12 mouse cellular contexts compared by ENCODE assay signal in genomic region chr7:128937976-128938730, GRCm38 (mm10).
DNase-seq lines count a peak whose midpoint lies in the region; ATAC-seq and TF ChIP-seq lines count a peak whose summit lies in the region.
"Had no signal": no experiment of that assay in that cellular context is flagged by ENCODE, and none has a peak within 500 bp of the region (broad histone marks: within the 10 kb centered on the region; RNA-seq: fewer than 3 reads in every experiment).

No protein-coding gene starts in this region.

- no peaks in the 10 kb centered on the region for H3K9me3 ChIP-seq in heart, postnatal 0 days (replicated peaks; ENCODE audit: control insufficient read depth, low read length)
- no peaks in the 10 kb centered on the region for H3K9me3 ChIP-seq in heart, embryonic 12.5 days (replicated peaks)

- WGBS in heart, postnatal 0 days: 25% methylated on average over 6 of the region's 6 CpGs
- WGBS in heart, embryonic 12.5 days: 41% methylated on average over 6 of the region's 6 CpGs

- peak; percentile 8 for DNase-seq in heart, postnatal 0 days (ENCODE audit: low spot score)
- DNase-seq in lung, postnatal 10 days: peak; percentile 29
- no peak for DNase-seq in lung, postnatal 36 days
- peak; percentile 3 for DNase-seq in c-Kit-positive CD71-positive TER-119-negative erythroid progenitor cells, embryonic 14.5 days (ENCODE audit: low read depth)
- peak; percentile 66 for DNase-seq in retina, postnatal 1 day
- no peak for DNase-seq in frontal cortex, postnatal 25 days (ENCODE audit: low spot score in 2 of 2)
- DNase-seq: cerebellum, adult 18-20 months; layer of hippocampus, postnatal 36 days had no signal

- no peak overlapping the region for H3K27ac ChIP-seq in heart, postnatal 0 days (ENCODE audit: low read depth)
- H3K27ac ChIP-seq in heart, embryonic 12.5 days (ENCODE audit: poor library complexity, severe bottlenecking): no peak overlapping the region
- H3K27ac ChIP-seq: macrophage had no signal

- no peak overlapping the region for H3K9ac ChIP-seq in heart, postnatal 0 days (replicated peaks; ENCODE audit: low read depth, low read length)
- H3K9ac ChIP-seq in heart, embryonic 12.5 days: no peak overlapping the region

- no peak for TF ChIP-seq CTCF in heart, postnatal 0 days (IDR thresholded peaks at IDR 0.05; ENCODE audit: low read depth)

- no peak overlapping the region for H3K4me3 ChIP-seq in heart, postnatal 0 days (ENCODE audit: low read depth, low read length)
- H3K4me3 ChIP-seq in heart, embryonic 12.5 days: no peak overlapping the region

- ATAC-seq in heart, postnatal 0 days (ENCODE audit: insufficient read depth, low read depth): no peak
- no peak for ATAC-seq in heart, embryonic 12.5 days (ENCODE audit: insufficient number of reproducible peaks, low FRiP score)
- ATAC-seq in megakaryocyte, adult 5-6 weeks (ENCODE audit: poor library complexity, severe bottlenecking): no peak
- ATAC-seq: forebrain, embryonic 16.5 days had no signal

- H3K4me2 ChIP-seq in heart, postnatal 0 days (ENCODE audit: low read depth, low read length): no peak overlapping the region
- H3K4me2 ChIP-seq in heart, embryonic 12.5 days: no peak overlapping the region

- H3K27me3 ChIP-seq in heart, postnatal 0 days (ENCODE audit: control insufficient read depth, insufficient read depth, low read length): no peaks in the 10 kb centered on the region
- H3K27me3 ChIP-seq in heart, embryonic 12.5 days (replicated peaks): no peaks in the 10 kb centered on the region

- no peak for TF ChIP-seq EP300 in heart, postnatal 0 days (IDR thresholded peaks at IDR 0.05; ENCODE audit: low read depth)

- no peaks in the 10 kb centered on the region for H3K36me3 ChIP-seq in heart, postnatal 0 days (replicated peaks; ENCODE audit: control insufficient read depth, insufficient read depth, low read length)
- H3K36me3 ChIP-seq in heart, embryonic 12.5 days: no peaks in the 10 kb centered on the region

- no peaks in the 10 kb centered on the region for H3K4me1 ChIP-seq in heart, postnatal 0 days (ENCODE audit: control insufficient read depth, insufficient read depth)
- no peaks in the 10 kb centered on the region for H3K4me1 ChIP-seq in heart, embryonic 12.5 days (replicated peaks)

Comparison
In these comparisons a context has a peak if more than half of its experiments do, and no peak if none do; other contexts are left out.
1. DNase-seq: peak in heart, postnatal 0 days (single experiment), lung, postnatal 10 days (single experiment), c-Kit-positive CD71-positive TER-119-negative erythroid progenitor cells, embryonic 14.5 days (single experiment) and retina, postnatal 1 day (single experiment); none in lung, postnatal 36 days (single experiment) and frontal cortex, postnatal 25 days (0 of 2).